Mouse (Mus musculus): ENCODE measurements at regions not wholly inside any gene's neighbourhood (a gene's known extent, or its start where the extent isn't known, plus 50 kb on each side); places are given as distances from the start of the nearest gene placed in this dataset.
A peak's percentile ranks its signal among the peaks of the same experiment; 100 is the strongest.

DNA sequence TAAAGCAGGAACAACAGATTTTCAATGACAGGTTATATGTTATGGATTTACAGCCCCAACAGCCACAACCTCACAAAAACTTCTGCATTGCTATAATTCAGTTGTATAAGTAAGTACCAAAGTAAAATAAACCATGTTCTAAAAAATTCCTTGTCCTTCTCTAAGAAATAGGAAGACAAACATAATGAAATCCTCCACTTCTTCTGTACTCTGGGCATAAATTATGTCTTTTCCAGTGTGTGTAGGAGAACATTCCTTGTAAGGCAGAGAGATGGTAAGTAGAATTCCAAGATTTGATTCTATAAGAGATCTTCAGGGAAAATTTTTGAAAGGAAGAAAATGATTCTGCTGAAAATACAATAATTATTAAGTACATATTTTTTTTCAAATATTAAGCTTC is 209.4 kb upstream of the Zc3h12c start:
- no peak for DNase-seq

DNA sequence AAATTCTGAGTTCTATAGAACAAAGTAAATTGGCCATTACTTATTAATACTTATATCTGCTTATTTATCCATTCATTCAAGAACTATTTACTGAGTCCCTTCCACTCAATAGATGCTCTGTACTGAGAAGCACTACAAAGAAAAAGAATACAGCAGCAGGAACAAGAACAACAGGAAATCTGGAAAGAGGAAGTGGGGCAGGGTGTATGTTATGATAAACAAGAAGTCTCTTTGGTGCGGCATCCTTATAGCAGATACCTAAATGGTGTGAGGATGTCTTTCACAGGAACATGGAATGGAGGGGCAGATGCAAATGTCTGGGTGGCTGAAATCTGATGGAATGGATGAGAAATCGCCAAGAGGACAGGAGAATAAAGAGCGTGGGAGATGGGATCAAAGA is 208.5 kb upstream of the Zc3h12c start:
- no peak for DNase-seq

DNA sequence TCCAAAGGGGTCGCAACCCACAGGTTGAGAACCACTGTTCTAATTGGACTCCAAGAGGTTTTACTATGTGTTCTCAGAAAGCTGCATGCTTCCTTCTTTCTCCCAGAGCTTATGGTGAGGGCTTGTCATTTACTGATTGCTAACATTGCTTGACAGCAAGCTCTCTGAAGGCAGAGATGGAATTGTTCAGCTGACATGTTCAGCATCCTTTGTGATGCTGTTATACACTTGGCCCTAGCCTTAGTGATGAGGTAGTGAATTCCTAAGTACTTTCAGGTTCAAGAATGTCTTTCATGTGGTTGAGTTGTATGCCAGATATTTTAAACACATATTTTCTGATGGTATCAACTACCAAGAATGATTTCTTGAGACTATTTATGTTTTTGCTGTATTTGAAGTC is 202.9 kb upstream of the Zc3h12c start:
- DNase-seq = no peak

DNA sequence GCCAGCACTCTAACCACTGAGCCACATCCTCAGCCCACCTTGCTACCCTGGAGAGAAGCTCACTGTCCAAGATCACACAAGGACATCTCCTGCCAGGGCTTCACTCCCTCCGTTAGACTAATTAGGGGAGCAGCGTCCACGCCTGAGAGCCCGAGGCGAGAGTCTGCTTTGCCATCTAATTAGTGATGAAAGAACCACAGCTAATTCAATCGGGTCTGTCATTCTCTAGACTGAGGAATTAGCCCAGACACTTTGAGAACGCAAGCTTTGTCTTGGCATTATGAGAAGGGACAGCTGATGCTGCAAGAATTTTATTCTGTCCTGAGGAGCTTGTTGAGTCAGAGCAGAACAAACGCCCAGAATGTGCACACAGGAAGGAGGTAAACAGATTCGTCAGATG is 200.5 kb upstream of the Zc3h12c start:
- DNase-seq = no peak

DNA sequence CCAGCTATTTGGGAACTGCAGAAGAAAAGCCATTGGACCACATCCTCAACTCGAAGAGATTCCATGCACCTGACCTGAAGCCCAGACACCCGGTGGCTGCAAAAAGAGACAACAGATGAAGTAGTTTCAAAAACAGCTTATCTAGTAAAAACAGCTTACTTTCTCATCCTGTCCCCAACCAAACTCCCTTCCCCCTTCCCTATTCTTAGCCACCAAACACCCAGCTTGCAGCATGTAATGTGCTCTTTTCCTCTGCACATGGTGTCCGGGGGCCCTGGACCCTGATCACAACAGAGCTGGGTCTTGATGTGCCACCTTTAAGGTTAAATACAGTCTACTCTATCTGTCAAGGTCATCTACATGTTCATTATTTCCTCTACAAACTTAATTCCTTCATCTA is 199.7 kb upstream of the Zc3h12c start:
- no peak for DNase-seq

DNA sequence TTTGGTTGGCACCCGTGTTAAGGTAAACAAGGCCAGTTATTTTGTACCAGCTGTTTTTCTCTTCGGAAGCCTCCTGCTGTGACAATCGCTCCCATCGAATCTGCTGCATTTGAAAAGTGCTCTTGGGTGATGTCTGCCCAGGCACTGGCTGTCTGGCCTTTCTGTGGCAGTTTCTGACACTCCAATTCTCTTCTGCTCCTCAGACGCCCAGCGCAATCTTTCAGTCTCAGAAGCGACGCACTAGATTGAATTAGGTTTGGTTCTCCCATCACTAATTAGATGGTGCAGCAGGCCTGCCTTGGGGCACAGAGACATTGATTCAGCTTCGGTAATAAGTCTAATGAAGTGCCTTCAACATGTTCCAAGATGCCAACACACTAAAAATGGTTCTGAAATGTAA is 197.7 kb upstream of the Zc3h12c start:
- DNase-seq = no peak

DNA sequence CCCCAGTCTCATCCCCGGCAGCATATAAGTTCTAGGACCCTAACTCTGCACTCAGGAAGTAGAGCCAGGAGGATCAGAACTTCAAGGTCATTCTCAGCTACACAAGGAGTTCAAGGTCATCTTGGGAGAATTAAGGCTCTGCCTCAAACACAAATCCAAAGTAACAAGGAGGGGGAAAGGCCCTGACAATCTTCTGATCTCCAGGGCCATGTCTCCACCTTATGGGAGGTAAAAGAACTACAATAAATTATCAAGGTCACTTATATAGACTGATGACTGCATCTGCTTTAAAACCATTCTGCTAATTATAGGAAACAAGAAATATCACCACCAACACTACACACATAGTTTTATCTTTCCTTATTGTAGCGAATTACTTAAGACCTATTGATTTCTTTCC is 193.2 kb upstream of the Zc3h12c start:
- DNase-seq = no peak

DNA sequence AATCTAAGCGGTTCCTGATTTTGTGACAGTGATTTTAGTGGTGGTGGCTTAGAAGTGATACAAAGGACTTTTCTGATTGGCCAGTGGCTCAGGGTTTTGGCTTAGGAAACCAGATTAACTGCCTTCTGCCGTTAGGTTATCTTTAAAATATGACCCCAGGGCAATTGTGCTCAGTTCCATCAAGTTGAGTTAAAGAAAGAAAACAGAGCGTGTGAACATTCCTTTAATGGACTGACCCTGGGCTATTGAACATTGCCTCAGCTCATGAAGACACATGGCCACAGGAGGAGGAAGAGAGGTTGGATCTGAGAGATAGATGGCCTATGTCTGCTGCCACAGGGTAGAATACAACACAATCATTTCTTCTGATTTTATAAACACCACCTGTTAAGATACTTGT is 191.0 kb upstream of the Zc3h12c start:
- no peak for DNase-seq

DNA sequence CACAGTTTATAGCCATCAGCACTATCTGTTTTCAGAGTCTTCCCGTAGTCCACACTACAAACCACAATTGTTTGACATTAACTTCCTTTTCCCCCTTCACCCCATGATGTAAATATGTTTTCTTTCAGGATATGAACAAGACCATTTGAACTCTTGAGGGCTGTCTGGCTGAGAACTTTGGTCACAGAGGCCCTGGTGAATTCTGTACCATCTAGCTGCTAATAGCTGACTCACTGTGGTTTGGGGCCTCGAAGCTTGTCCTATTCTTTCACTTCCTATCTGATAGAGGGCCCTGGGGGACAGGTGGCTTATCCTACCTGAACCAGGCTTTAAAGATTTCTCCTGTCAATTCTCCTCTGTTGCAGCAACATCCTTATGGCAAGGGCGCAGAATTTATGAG is 188.2 kb upstream of the Zc3h12c start:
- DNase-seq = no peak

DNA sequence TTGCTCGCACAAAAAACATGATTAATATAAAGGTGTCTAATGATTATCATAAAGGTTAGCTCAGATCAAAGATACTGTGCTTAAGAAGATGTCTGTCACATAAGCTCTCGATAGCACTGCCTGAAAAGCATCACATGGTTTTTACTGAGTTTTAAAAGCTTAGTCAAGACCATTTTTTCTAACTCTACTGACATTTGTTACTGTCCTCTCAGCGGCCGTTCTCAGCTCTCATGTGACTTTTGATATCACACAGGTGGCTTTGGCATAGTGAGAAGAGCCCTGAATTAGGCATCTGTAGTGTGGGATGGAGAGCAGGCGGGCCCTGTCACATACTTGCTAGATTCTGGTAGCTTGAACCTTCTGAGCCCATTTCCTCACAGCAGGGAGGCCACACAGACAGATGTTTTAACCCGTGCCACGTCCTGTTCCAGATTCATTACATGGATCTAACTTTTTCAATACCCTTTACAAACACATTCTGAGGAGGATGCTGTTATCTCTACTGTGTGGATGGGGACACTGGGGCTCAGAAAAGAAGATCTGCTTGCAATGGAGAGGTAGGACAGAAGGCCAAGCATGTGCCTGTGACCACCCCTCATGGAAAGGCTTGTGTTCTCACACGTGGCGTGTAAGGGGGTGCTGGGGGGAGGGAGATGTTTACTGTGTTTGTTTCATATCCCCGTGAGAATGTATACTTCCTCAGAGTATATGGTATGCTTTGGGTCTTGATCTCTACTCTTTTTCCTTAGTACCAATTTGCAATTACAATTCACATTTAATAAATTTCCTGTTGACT is 187.0 kb upstream of the Zc3h12c start:
- DNase-seq = no peak

DNA sequence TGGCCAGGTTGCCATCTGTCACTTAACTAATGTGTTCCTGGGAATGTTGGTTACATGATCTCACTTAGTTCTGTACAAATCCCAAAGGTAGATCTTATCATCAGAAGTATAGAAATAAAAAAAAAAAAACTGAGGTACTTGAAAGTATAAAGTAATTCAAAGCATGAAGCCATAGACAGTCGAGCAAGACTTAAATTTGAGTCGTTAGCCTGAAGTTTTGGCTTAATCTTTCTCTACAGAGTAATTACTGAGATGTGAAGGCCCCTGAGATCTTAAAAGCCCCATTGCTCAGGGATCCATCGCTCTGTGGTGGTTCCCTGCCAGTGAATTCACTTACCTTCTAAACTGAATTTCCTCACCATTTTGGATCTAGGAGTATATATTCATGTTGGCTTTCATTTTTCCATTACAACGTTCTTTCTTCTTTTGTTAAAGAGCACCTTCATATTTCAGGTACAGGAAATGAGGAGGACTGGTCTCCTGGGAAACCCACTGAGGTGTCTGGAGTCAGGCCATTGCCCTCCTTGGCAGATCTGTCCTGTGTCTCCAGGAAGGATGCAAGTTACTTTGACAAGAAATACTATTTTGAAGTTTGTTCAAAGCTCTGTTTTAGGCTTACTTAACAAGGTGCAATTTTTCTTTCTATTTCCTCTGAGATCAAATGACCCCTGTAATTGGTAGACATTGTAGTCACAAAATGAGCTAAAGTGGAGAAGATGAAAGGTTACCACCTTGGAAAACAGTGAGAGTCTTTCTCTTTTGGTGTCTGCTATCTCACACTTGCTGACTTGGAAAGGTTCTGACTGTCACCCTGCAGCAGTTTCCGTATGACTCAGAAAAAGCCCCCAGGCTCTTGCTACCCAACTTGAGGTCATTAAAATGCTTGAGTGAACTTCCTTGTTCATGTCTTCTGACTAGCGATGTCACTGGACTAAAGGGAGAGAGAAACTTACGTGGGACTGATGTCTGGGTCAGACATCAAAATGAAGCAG is 180.5 kb upstream of the Zc3h12c start:
- DNase-seq = no peak

DNA sequence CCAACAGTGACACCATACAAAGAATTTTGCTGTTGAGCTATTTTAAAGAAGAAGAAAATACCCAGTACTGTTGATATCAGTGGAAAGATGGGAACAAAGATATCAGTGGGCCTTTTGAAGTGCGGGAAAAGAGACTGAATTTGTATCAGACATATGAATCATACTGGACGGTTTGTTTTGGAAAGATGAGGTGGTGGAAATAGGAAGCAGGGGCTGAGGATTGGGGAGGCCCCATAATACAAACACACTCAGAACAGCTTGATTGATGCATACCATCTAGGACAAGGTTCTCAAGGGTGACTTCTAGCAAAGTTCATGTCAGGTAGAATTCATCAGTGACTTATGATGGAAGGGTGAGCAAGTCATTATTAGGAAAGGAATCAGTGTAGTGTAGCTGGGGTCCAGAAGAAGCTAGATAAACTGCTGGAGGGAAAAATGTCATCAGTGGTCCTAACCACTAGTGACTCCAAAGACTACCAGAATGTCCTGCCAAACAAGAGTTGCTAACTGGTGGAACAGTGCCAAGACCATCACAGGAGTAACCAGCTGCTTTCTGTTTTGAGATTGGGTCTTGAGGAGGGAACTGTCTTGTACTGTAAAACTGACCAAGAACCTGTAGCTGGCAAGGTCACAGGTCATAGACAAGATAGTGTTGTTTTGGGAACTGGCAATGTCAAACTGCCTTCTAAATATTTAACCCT is 176.0 kb upstream of the Zc3h12c start:
- DNase-seq = no peak

DNA sequence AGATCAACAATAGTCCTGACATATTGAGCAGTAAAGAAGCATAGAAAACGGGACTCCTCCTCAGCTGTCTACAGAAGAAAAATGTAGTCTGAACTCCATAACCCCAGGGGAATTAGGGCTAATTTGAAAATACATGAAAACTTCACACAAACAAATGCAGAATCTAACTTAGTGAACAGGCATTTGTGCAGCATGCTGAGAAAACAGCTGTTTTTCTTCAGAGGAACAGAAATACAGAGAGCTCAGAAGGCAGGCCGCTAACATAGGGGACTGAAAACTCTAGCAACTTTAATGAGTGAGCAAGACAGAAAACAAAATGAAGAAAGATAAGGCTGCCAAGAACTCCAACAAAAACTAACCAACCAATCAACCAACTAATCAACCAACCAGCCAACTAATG is 172.7 kb upstream of the Zc3h12c start:
- no peak for DNase-seq

DNA sequence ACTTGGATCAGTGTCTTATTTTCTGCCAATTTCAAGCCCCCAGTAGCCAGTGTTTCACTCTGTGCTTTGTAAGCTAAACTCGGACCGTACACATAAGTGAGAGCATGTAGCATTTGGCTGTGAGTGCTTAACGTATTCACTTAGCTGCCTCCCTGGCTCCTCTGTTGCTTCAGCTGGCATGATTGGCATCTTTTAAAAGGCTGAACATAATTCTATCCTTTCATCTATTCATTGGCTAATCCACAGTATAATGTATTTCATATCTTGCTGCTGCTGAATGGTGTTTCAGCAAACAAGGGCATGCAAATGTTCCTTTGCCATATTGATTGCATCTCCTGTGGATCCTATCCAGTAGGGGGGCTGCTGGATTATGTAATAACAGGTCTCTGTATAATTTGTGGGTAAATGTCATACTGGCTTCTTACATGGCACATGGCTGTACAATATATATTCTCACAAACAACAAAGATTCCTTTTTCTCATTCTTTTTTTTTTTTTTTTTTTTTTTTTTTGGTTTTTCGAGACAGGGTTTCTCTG is 169.5 kb upstream of the Zc3h12c start:
- DNase-seq = no peak

DNA sequence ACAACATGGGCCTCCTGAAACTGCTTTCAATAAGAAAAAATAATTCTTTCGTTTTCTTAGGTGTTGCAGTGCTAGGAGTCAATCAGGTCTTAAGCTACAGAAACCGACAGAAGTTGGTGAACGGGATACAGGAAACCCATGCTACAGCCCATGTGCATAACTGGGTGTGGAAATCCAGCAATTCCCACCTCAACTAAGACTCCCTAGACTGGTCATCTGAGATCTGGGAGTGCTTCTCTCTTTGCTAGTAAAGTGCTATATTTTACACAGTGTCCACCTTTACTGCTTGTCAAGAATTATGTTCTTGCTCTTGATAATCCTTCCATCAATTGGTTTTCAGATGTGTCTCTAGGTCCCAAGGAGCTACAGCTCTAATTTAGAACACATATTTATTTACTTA is 166.4 kb upstream of the Zc3h12c start:
- DNase-seq = no peak

DNA sequence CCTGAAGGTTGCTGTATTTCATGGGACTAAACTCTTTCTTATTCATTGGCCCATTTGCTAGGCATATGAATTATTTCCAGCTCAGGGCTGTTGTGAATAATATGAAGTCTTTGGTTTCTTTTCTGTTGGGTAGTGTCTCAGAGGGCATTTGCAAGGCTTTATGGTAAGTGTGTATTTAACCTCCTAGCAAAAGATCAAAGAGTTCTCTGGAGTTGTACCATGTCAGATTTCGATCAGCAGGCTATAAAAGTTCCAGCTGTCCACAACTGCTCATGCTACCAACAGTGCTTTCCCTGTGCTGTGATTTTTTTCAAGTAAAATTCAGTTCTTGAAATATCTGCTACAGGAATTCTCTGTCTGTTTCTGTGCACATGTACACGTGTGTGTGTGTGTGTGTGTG is 165.5 kb upstream of the Zc3h12c start:
- DNase-seq = no peak

DNA sequence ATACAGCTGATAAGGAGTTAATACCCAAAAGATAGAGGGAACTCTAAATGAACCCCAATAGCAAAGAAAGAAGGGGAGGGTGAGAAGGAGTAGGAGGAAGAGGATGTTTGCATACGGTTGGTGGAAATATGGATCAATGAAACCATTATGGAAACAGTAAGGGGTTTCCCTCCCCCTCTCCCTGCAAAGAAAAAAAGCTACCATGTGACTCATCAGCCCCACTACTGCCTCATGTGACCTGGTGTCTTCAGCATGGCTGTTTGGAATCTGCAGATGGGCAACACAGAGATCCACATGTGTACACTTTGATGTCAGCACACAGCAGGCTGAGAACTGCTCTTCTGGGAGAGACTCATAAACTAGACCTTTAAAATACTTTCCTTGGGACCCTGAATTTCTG is 163.4 kb upstream of the Zc3h12c start:
- DNase-seq = no peak

DNA sequence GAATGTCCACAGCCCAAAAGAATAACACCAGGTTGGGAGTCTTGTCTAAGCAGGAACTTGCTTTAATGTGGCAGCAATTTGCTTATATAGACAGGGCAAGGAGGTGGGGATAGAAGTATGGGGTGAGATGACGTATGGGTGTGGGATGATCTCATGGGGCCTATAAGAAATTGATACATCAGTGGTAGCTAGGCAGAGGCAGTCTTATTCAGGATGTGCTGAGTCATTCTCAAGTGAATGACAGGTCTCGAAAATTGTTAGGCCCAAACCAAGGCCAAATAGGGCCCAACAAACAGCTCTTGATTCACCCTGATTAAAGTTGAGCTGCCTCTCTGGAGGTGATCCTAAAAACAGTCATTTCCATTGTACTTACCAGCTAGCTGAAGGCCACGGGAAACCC is 162.3 kb upstream of the Zc3h12c start:
- no peak for DNase-seq

DNA sequence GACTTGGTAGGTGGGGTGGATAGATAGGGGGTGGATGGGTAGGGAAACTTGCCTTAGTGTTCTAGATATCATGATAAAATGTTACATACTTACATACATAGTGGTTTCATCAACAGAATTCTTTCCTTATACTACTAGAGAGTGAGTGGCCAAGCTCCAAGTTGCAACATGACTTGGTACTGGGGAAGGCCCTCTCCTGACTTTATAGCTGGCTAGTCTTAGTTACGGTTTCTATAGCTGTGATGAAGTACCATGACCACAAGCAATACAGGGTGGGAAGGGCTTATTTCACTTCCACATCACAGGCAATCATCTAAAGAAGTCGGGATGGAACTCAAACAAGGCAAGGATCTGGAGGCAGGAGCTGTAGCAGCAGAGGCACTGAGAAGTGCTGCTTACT is 156.0 kb upstream of the Zc3h12c start:
- DNase-seq = no peak

DNA sequence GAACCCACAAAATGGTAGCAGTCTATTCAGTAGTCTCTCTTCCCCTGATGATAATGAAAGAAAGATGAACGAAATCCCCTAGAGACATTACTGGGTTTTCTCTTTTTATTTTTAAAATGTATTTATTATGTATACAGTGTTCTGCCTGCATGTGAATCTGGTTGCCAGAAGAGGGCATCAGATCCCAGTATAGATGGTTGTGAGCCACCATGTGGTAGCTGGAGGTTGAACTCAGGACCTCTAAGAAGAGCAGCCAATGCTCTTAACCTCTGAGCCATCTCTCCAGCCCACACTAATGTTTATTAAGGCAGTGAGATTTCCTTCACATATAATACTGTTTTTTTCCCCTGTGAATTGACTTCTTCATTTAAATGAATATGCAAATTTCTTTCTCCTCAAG is 155.4 kb upstream of the Zc3h12c start:
- DNase-seq = no peak

DNA sequence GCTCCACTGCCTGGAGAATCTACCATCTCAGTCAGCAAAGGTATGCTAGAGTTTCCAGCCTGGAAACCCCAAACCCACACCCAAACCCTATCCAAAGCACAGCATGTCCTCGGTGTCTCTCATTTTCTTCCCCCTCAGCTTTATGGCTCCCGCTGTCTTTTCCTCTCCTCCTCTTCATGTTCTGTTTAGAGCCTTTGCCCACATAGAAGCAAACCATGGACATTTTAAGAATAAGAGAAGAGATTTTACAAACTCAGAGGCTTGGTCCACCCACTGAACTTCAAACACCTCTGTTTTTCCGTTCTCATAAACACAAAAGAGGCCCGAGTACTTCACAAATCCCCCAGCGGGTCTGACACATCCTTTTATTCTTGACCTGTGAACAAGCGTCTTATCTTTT is 154.9 kb upstream of the Zc3h12c start:
- DNase-seq = no peak

DNA sequence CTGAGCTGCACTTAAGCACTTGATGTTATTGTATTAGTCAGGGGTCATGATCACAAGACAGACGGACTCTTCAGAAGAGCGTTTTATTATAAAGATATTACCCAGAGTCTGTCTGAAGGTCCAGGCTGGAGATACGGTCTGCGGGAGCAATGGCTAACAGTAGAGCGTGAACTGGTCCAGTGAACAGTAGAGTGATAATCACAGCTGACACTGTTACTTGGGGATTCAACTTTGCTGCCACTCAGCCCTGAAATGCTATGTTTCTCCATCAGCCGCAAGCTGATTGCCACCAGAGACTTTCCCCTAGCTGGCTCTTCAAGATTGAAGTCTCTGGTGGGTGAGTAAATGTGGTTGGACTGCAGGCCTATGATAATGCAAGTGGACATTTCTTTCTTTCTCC is 133.1 kb upstream of the Zc3h12c start:
- no peak for DNase-seq

DNA sequence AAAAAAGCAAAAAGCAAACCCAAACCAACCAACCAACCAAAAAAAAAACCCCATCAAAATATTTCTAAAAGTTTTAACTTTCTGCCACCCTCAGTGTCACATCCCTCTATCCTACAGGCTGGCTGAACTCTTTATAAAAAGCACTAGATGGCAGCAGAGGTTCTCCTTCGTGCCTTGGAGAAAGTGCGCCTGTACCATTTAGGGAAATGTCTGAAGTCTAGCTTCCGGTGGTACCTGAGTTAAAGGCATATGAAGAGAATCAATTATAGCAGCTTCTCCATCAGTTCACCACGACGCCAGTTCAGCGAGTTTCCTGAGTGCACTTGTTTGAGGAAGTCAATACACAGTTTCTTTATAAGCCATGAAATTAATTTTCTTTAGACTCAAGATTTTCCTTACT is 130.0 kb upstream of the Zc3h12c start:
- peak; percentile 12 to 19 for DNase-seq

Data from kidney, postnatal 36 days (tissue).